Mouse (Mus musculus): ENCODE measurements around the gene Ppp1r9b. TPM values are rescaled to one million over a fixed set of nuclear protein-coding genes. Genes with fewer than 3 reads are reported as not detected.
A peak's percentile ranks its signal among the peaks of the same experiment; 100 is the strongest.

Gene Ppp1r9b
- total RNA-seq, 2 experiments from 2014 or later: 18.3 to 25.7 TPM

GRCm38 (mm10) chr11:95046980-95047680 is 56.3 kb downstream of the Ppp1r9b start:
- H3K4me3 ChIP-seq: no peak overlapping the region
- H3K27ac ChIP-seq: no peak overlapping the region
- DNase-seq: peak; percentile 63
- intact Hi-C loops (cut with DNase I): loop anchor here (1.0 to 10.0 kb wide), 3 partner anchors 60 to 210 kb away; no protein-coding TSS in a partner anchor
- peak; percentile 99 for TF ChIP-seq CTCF (IDR thresholded peaks at IDR 0.05)

- TF ChIP-seq CTCF (IDR thresholded peaks at IDR 0.05): no peak
- intact Hi-C loops (cut with DNase I): no loop called here
Observed at GRCm38 (mm10) chr11:95053062-95053461, 62.2 kb downstream of the Ppp1r9b start.

More at GRCm38 (mm10) chr11:95053062-95053461, 62.2 kb downstream of the Ppp1r9b start:
- peak; percentile 38 for DNase-seq
- no peak overlapping the region for H3K4me3 ChIP-seq
- no peak overlapping the region for H3K27ac ChIP-seq

Other genes with a start within 250 kb of the Ppp1r9b start
- gene Cdc34b, start 249.3 kb upstream of the Ppp1r9b start, total RNA-seq (2021): 1 to 10 TPM in 1 of 2 experiments, under 1 TPM in 1; 0.82 to 1.3 TPM
- not detected for gene Tmem92, start 208.3 kb upstream of the Ppp1r9b start, total RNA-seq (2021)
- 100 to 1,000 TPM; 154 to 483 TPM for gene Col1a1, start 54.8 kb upstream of the Ppp1r9b start, total RNA-seq (2021)
- not detected for gene Hils1, start 23.4 kb upstream of the Ppp1r9b start, total RNA-seq (2021)
- gene Sgca, start 14.7 kb upstream of the Ppp1r9b start, total RNA-seq (2021): 100 to 1,000 TPM; 252 to 278 TPM
- gene Samd14, start 18.8 kb downstream of the Ppp1r9b start, total RNA-seq (2021): under 1 TPM; 0.28 to 0.42 TPM
- gene Pdk2, start 50.3 kb downstream of the Ppp1r9b start, total RNA-seq (2021): 100 to 1,000 TPM; 471 to 485 TPM
- 1 to 10 TPM; 4.3 to 5.2 TPM for gene Itga3, start 85.8 kb downstream of the Ppp1r9b start, total RNA-seq (2021)
- not detected for gene Dlx3, start 129.1 kb downstream of the Ppp1r9b start, total RNA-seq (2021)
- not detected for gene Dlx4, start 155.2 kb downstream of the Ppp1r9b start, total RNA-seq (2021)

All from gastrocnemius, adult 2 months (tissue).